Mouse (Mus musculus) C2C12 (cell line): ENCODE data around the gene Gm10283.

Experiments used
- CEBPB ChIP-seq: IDR thresholded peaks from one replicate; pipeline ENCODE4 v1.6.1; 2011; ENCODE audit warnings: low read depth, mild to moderate bottlenecking, control low read depth, moderate library complexity
- CTCF ChIP-seq: IDR thresholded peaks from one replicate; pipeline ENCODE4 v1.5.1; 2011; ENCODE audit not compliant: control insufficient read depth, insufficient read depth, insufficient read length
- FOSL1 ChIP-seq: IDR thresholded peaks from one replicate; pipeline ENCODE4 v1.8.0; 2011; ENCODE audit warnings: mild to moderate bottlenecking, low read length; ENCODE audit not compliant: poor library complexity, insufficient read depth, severe bottlenecking
- MAX ChIP-seq: IDR thresholded peaks from one replicate; pipeline ENCODE4 v1.6.1; 2011; ENCODE audit warnings: mild to moderate bottlenecking, control low read depth
- MYOD1 ChIP-seq: IDR thresholded peaks from one replicate; pipeline ENCODE4 v1.6.1; 2011; ENCODE audit warnings: low read depth; ENCODE audit not compliant: control insufficient read depth, insufficient read length
- MYOG ChIP-seq: IDR thresholded peaks from one replicate; pipeline ENCODE4 v1.6.1; 2011; ENCODE audit not compliant: control insufficient read depth, insufficient read length; ENCODE audit errors: extremely low read depth
- USF1 ChIP-seq: IDR thresholded peaks from one replicate; pipeline ENCODE4 v1.6.1; 2011; ENCODE audit warnings: low read depth, mild to moderate bottlenecking, control low read depth, moderate library complexity

DNA sequence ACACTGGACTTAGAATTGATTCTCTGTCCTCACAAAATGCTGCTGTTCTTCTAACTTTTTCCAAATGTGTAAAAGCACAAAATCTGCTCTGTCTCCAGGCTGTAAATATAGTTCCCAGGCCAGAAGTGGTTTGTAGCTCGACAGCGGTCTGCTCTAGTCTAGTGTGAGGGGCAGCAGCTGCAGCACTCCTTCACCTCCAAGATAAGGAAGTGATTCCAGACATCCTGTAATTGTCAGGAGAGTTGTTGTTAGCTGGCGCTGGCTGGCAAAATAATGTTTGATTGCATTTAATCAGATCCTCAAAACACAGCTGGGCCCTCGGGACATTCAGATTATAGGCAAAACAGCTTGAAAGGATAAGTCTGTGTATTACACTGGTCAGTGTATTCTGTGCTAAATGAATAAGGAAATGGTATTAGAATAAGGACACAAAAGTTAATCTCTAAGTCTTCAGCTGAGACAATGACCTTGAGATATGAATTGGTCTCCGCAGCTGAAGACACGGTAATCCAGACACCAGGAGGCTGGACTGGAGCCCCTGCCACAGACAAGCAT is 97.9 kb downstream of the Gm10283 start:
- TF ChIP-seq CTCF (no peak), MYOD1 (no peak), MYOG (no peak), MAX (no peak), USF1 (no peak), FOSL1 (no peak), CEBPB (no peak)
